Mouse (Mus musculus): Measurements from ENCODE around the gene Mettl26. TPM values are rescaled to one million over a fixed set of nuclear protein-coding genes. Genes with fewer than 3 reads are reported as not detected.
A peak's percentile ranks its signal among the peaks of the same experiment; 100 is the strongest.

Mettl26 gene
- total and polyA plus RNA-seq, 2 experiments from 2014 or later: 64.8 to 67.3 TPM

DNA sequence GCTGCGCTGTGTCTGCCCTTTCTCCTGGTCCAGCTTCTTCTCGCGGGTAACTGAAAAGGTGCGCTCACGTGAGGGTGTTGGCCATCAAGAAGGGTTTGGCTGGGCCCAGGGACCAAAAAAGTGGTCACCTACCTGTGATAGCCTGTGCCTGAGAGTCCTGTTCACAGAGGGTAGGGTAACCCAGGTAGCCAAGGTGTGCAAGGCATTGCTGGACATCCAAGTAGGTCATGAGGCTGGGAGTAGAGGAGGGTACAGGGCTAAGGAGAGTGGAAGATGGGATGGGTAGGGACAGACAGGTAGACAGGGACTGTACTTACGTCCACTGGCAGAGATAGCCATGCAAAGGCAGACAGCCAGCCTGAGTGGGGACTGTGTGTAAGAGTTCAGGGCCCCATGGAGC is 34.4 kb upstream of the Mettl26 start:
- DNase-seq (ENCODE audit: low spot score) (no peak), ATAC-seq (ENCODE audit: low FRiP score) (no peak)
- Histone ChIP-seq H3K4me3 (ENCODE audit: low read depth, low read length) (no peak overlapping the region), H3K27me3 (ENCODE audit: insufficient read depth, low read length) (no peaks in the 10 kb centered on the region), H3K36me3 (ENCODE audit: insufficient read depth, low read length) (peaks cover 37% of the 10 kb centered on the region), H3K4me1 (ENCODE audit: insufficient read depth, low read length) (peaks cover 22% of the 10 kb centered on the region), H3K9me3 (ENCODE audit: low read length) (no peaks in the 10 kb centered on the region), H3K9ac (replicated peaks; ENCODE audit: low read length, poor library complexity, severe bottlenecking) (no peak overlapping the region), H3K4me2 (ENCODE audit: low read depth, low read length, poor library complexity, severe bottlenecking) (no peak overlapping the region), H3K27ac (ENCODE audit: low read depth, low read length) (no peak overlapping the region)
- over 99% methylated on average over 6 of the region's 6 CpGs for WGBS
- TF ChIP-seq CTCF (IDR thresholded peaks at IDR 0.05): no peak

GRCm38 (mm10) chr17:25841117-25841880 is 33.6 kb upstream of the Mettl26 start, which contains the start of gene Gm20683:
Gm20683 (minus strand) TSS chr17:25841763.
- TF ChIP-seq CTCF (IDR thresholded peaks at IDR 0.05): no peak
- H3K4me2 ChIP-seq (ENCODE audit: low read depth, low read length, poor library complexity, severe bottlenecking): no peak within 1 kb of the TSS
- DNase-seq (ENCODE audit: low spot score) (no peak), ATAC-seq (ENCODE audit: low FRiP score) (no peak)
- H3K27me3 ChIP-seq (ENCODE audit: insufficient read depth, low read length): no peaks in the 10 kb centered on the region
- no peaks in the 10 kb centered on the region for H3K9me3 ChIP-seq (ENCODE audit: low read length)
- H3K27ac ChIP-seq (ENCODE audit: low read depth, low read length): no peak within 1 kb of the TSS
- 94% methylated on average over 22 of the region's 22 CpGs for WGBS
- H3K4me3 ChIP-seq (ENCODE audit: low read depth, low read length): no peak within 1 kb of the TSS
- H3K36me3 ChIP-seq (ENCODE audit: insufficient read depth, low read length): peaks cover 37% of the 10 kb centered on the region
- H3K9ac ChIP-seq (replicated peaks; ENCODE audit: low read length, poor library complexity, severe bottlenecking): no peak within 1 kb of the TSS
- H3K4me1 ChIP-seq (ENCODE audit: insufficient read depth, low read length): peaks cover 15% of the 10 kb centered on the region

- no peak for ATAC-seq (ENCODE audit: low FRiP score)
- H3K4me1 ChIP-seq (ENCODE audit: insufficient read depth, low read length): peaks cover 11% of the 10 kb centered on the region
- WGBS: 78% methylated on average over 3 of the region's 3 CpGs
- H3K27ac ChIP-seq (ENCODE audit: low read depth, low read length): no peak overlapping the region
- H3K9me3 ChIP-seq (ENCODE audit: low read length): no peaks in the 10 kb centered on the region
- H3K36me3 ChIP-seq (ENCODE audit: insufficient read depth, low read length): peaks cover 38% of the 10 kb centered on the region
- no peak overlapping the region for H3K4me2 ChIP-seq (ENCODE audit: low read depth, low read length, poor library complexity, severe bottlenecking)
- no peak for TF ChIP-seq CTCF (IDR thresholded peaks at IDR 0.05)
- no peak for DNase-seq (ENCODE audit: low spot score)
- H3K27me3 ChIP-seq (ENCODE audit: insufficient read depth, low read length): no peaks in the 10 kb centered on the region
- no peak overlapping the region for H3K4me3 ChIP-seq (ENCODE audit: low read depth, low read length)
- H3K9ac ChIP-seq (replicated peaks; ENCODE audit: low read length, poor library complexity, severe bottlenecking): no peak overlapping the region
These were observed 32.4 kb upstream of the Mettl26 start for GRCm38 (mm10) chr17:25842509-25842908.

GRCm38 (mm10) chr17:25843122-25843521 is 31.8 kb upstream of the Mettl26 start:
- Histone ChIP-seq H3K27ac (ENCODE audit: low read depth, low read length) (no peak overlapping the region), H3K9me3 (ENCODE audit: low read length) (no peaks in the 10 kb centered on the region), H3K36me3 (ENCODE audit: insufficient read depth, low read length) (peaks cover 41% of the 10 kb centered on the region), H3K4me3 (ENCODE audit: low read depth, low read length) (peak overlapping the region; percentile 79), H3K27me3 (ENCODE audit: insufficient read depth, low read length) (no peaks in the 10 kb centered on the region), H3K9ac (replicated peaks; ENCODE audit: low read length, poor library complexity, severe bottlenecking) (peak overlapping the region; percentile 73), H3K4me1 (ENCODE audit: insufficient read depth, low read length) (peaks cover 9% of the 10 kb centered on the region), H3K4me2 (ENCODE audit: low read depth, low read length, poor library complexity, severe bottlenecking) (peak overlapping the region; percentile 64)
- DNase-seq (ENCODE audit: low spot score) (no peak), ATAC-seq (ENCODE audit: low FRiP score) (no peak)
- TF ChIP-seq CTCF (IDR thresholded peaks at IDR 0.05): no peak
- 96% methylated on average over 4 of the region's 4 CpGs for WGBS

DNA sequence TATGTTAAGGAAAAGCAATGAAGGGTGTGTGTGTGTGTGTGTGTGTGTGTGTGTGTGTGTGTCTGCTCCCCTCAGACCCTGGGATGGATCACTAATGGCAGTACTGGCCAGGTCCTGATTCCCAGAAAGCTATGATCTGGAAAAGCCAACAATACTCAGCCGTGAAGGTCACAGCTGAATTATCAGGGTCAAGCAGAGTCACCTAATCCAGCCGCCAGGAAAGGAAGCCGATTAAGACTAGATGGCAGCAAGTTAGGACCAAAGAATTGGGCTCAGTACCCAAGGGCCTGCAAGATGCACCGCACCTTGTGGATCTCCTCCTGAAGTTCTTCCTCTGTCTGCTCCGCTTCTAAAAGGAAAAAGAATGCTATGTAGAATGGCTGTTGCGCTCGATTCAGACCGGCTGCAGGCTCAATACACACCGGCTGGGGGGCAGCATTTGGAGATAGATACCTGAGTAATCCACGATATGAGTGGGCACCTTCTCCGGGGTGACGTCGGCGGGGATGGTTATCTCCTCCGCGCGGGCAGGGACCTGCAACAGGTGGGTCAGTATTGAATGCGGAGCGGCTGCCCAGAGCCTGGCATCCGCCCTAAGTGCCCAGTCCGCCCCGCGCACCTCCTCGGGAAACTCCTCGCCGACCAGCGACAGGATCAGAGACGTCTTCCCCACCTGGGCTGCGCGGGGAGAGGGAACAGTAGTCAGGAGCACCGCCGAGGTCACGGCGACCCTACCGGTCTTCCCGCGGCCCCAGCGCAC is 31.1 kb upstream of the Mettl26 start:
- ATAC-seq (ENCODE audit: low FRiP score) (peak; percentile 14), DNase-seq (ENCODE audit: low spot score) (no peak)
- Histone ChIP-seq H3K27ac (ENCODE audit: low read depth, low read length) (peak overlapping the region; percentile 80), H3K4me3 (ENCODE audit: low read depth, low read length) (peak overlapping the region; percentile 79), H3K36me3 (ENCODE audit: insufficient read depth, low read length) (peaks cover 47% of the 10 kb centered on the region), H3K9ac (replicated peaks; ENCODE audit: low read length, poor library complexity, severe bottlenecking) (peak overlapping the region; percentile 73), H3K4me2 (ENCODE audit: low read depth, low read length, poor library complexity, severe bottlenecking) (peak overlapping the region; percentile 64), H3K9me3 (ENCODE audit: low read length) (no peaks in the 10 kb centered on the region), H3K4me1 (ENCODE audit: insufficient read depth, low read length) (peaks cover 9% of the 10 kb centered on the region), H3K27me3 (ENCODE audit: insufficient read depth, low read length) (no peaks in the 10 kb centered on the region)
- WGBS: 2% methylated on average over 34 of the region's 38 CpGs
- TF ChIP-seq CTCF (IDR thresholded peaks at IDR 0.05): 0 out of 2 replicates have a peak, but pooled peaks have one; percentile 5

Data from midbrain, postnatal 0 days (tissue).